Mouse (Mus musculus) hindlimb bud, embryonic 11.5 days (tissue): ENCODE data around the gene Plxnc1.

ENCODE experiments used
- DNase-seq: peaks from one replicate; pipeline ENCODE4 v3.0.0-alpha.2; 2012; ENCODE audit warnings: low read depth, low spot score; ENCODE audit errors: extremely low spot score

The Plxnc1 gene

DNA sequence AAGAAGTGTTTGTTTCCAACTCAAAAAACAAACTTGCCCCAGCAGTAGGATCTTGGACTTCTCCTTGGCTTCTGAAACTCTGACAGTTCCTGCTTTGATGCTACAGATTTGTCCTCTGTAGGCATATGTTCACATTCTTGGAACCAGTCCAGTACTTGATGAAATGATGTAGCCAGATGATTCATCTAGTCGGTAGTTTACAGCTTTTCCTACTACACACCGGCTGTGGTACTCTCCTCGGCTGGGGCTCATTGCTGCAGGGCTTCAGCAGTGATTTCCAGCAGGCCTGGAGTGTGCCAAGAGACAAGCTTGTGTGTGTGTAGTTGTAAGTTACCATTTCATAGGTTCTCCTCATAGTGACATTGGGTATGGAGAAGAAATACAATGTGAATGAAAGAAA, 173.1 kb downstream of the Plxnc1 start:
- no peak for DNase-seq

DNA sequence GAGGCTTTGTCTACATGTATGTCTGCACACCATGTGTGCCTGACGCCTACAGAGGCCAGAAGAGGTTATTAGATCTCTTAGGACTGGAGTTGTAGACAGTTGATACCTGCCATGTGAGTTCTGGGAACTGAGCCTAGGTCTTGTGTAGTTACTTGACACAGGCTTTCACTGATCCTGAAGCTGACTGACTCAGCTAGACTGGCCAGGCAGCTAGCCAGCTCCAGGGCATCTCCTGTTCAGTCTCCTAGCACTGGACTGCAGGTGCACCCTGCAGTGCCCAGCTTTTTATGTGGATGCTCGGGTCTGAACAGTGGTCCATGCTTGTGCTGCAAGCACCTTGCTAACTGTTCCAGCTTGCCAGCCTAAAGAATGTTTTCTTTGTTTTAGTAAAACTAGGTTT, 197.6 kb downstream of the Plxnc1 start:
- DNase-seq, result no peak

DNA sequence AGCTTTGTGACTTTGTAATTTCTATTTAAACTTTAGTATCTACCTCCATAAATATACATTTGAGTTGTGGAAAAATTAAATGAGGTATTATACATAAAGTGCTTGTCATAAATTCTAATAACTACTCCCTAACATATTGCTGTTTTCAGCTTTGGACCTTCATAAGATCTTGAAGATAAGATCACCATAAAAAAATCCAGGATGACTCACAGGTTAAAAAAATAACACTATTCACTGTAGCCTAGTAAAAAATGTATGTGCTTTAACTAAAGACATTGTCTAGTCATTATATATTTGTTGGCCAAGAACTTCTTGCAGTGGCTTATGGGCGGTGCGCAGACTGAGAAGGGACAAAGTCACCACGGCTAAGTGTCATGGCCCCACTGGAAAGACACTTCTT, 203.2 kb downstream of the Plxnc1 start:
- no peak for DNase-seq
